Mouse (Mus musculus): ENCODE data around the gene Eps8. TPM values are rescaled to one million over a fixed set of nuclear protein-coding genes. Genes with fewer than 3 reads are reported as not detected.

Eps8 gene
- total and polyA plus RNA-seq, 2 experiments from 2014 or later, result 27.2 to 29.9 TPM

DNA sequence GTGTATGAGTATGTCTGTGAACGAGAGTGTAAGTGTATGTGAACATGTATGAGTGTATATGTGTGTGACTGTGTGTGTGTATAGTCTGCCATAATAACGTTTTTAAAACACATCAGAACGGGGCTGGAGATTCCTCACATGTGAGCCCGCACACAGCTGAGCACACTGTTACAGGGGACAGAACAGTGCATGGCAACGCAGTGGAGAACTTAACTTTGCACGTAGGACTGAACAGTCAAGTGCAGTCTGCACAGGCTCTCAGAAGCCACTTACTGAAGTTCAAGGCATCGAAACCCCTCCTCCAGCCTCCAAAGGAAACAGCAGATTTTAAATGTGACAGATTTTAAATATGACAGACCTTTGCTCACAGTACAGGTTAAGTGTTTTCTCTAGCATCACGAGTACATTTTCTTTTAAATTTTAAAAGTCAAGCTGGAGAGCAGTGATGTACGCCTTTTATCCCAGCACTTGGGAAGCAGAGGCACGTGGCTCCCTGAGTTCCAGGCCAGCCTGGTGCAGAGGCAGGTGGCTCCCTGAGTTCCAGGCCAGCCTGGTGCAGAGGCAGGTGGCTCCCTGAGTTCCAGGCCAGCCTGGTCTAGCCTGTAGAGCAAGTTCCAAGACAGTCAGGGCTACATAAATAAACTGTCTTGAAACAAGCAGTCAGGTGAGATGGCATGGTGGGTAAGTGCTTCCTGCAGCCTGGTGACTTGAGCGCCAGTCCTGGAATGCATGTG is 15.7 kb downstream of the Eps8 start:
- DNase-seq (ENCODE audit: low spot score) (no peak), ATAC-seq (ENCODE audit: low FRiP score) (no peak)
- no peaks in the 10 kb centered on the region for H3K4me1 ChIP-seq (ENCODE audit: insufficient read depth, low read length)
- H3K9me3 ChIP-seq (ENCODE audit: low read length), result no peaks in the 10 kb centered on the region
- TF ChIP-seq CTCF (IDR thresholded peaks at IDR 0.05), result no peak
- no peaks in the 10 kb centered on the region for H3K27me3 ChIP-seq (ENCODE audit: insufficient read depth, low read length)
- H3K36me3 ChIP-seq (ENCODE audit: insufficient read depth, low read length), result no peaks in the 10 kb centered on the region
- no peak overlapping the region for H3K4me2 ChIP-seq (ENCODE audit: low read depth, low read length, poor library complexity, severe bottlenecking)
- H3K27ac ChIP-seq (ENCODE audit: low read depth, low read length), result no peak overlapping the region
- 86% methylated on average over 11 of the region's 11 CpGs for WGBS
- H3K9ac ChIP-seq (replicated peaks; ENCODE audit: low read length, poor library complexity, severe bottlenecking), result no peak overlapping the region
- H3K4me3 ChIP-seq (ENCODE audit: low read depth, low read length), result no peak overlapping the region

GRCm38 (mm10) chr6:137637443-137637842 is 17.2 kb downstream of the Eps8 start:
- H3K4me2 ChIP-seq (ENCODE audit: low read depth, low read length, poor library complexity, severe bottlenecking), result no peak overlapping the region
- no peaks in the 10 kb centered on the region for H3K36me3 ChIP-seq (ENCODE audit: insufficient read depth, low read length)
- no peaks in the 10 kb centered on the region for H3K27me3 ChIP-seq (ENCODE audit: insufficient read depth, low read length)
- H3K4me1 ChIP-seq (ENCODE audit: insufficient read depth, low read length), result no peaks in the 10 kb centered on the region
- H3K4me3 ChIP-seq (ENCODE audit: low read depth, low read length), result no peak overlapping the region
- ATAC-seq (ENCODE audit: low FRiP score), result no peak
- no peak for DNase-seq (ENCODE audit: low spot score)
- no peaks in the 10 kb centered on the region for H3K9me3 ChIP-seq (ENCODE audit: low read length)
- no peak overlapping the region for H3K9ac ChIP-seq (replicated peaks; ENCODE audit: low read length, poor library complexity, severe bottlenecking)
- no peak overlapping the region for H3K27ac ChIP-seq (ENCODE audit: low read depth, low read length)
- WGBS, result 74% methylated on average over 7 of the region's 7 CpGs
- TF ChIP-seq CTCF (IDR thresholded peaks at IDR 0.05), result no peak

DNA sequence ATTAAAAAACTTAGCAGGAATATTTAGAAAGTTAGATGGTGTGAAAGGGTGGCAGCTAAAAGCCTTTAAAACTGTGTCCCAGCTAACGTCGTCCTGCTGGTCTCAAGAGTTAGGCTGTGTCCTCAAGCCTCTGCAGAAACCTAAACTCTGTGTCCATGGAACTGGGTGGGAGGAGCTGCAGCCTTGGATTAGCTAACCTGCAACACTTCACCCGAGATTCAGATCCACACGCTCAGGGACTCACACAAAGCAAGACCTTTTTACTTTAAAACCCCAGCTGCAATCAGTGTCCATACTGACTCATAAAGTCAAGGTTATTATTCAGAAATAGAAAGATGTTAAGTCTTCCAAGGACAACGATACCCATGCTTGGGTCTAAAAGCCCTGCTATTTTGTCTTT is 18.5 kb downstream of the Eps8 start:
- no peak overlapping the region for H3K4me2 ChIP-seq (ENCODE audit: low read depth, low read length, poor library complexity, severe bottlenecking)
- 73% methylated on average over 5 of the region's 5 CpGs for WGBS
- DNase-seq (ENCODE audit: low spot score) (no peak), ATAC-seq (ENCODE audit: low FRiP score) (no peak)
- no peak overlapping the region for H3K4me3 ChIP-seq (ENCODE audit: low read depth, low read length)
- no peaks in the 10 kb centered on the region for H3K9me3 ChIP-seq (ENCODE audit: low read length)
- no peak overlapping the region for H3K9ac ChIP-seq (replicated peaks; ENCODE audit: low read length, poor library complexity, severe bottlenecking)
- H3K36me3 ChIP-seq (ENCODE audit: insufficient read depth, low read length), result no peaks in the 10 kb centered on the region
- no peaks in the 10 kb centered on the region for H3K27me3 ChIP-seq (ENCODE audit: insufficient read depth, low read length)
- H3K4me1 ChIP-seq (ENCODE audit: insufficient read depth, low read length), result no peaks in the 10 kb centered on the region
- no peak overlapping the region for H3K27ac ChIP-seq (ENCODE audit: low read depth, low read length)
- TF ChIP-seq CTCF (IDR thresholded peaks at IDR 0.05), result no peak

DNA sequence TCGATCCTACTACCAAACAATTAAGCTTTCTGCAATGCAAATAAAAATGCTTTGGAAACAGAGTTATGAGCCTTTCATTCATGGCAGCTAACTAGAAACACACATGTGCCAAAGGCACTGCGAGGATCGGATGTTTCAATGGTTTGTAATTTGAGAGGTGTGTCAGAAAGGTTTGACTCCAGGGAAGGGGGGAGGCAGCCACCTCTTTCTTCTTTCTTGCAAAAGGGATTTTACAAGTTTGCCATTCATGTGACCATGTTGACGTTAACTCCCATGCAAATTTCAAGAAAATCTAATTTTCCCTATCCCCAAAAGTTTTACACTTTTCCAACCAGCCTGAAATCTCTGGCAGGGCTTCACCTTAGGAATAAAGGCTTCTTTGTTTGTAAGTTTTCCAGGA is 21.1 kb downstream of the Eps8 start:
- Histone ChIP-seq H3K27ac (ENCODE audit: low read depth, low read length) (no peak overlapping the region), H3K9ac (replicated peaks; ENCODE audit: low read length, poor library complexity, severe bottlenecking) (no peak overlapping the region), H3K9me3 (ENCODE audit: low read length) (no peaks in the 10 kb centered on the region), H3K4me1 (ENCODE audit: insufficient read depth, low read length) (0 out of 2 replicates have a peak, but pooled peaks cover 4% of the 10 kb centered on the region), H3K4me3 (ENCODE audit: low read depth, low read length) (no peak overlapping the region), H3K4me2 (ENCODE audit: low read depth, low read length, poor library complexity, severe bottlenecking) (no peak overlapping the region), H3K36me3 (ENCODE audit: insufficient read depth, low read length) (no peaks in the 10 kb centered on the region), H3K27me3 (ENCODE audit: insufficient read depth, low read length) (no peaks in the 10 kb centered on the region)
- no peak for ATAC-seq (ENCODE audit: low FRiP score)
- no peak for DNase-seq (ENCODE audit: low spot score)
- WGBS, result 45% methylated on average over 4 of the region's 4 CpGs
- TF ChIP-seq CTCF (IDR thresholded peaks at IDR 0.05), result no peak

DNA sequence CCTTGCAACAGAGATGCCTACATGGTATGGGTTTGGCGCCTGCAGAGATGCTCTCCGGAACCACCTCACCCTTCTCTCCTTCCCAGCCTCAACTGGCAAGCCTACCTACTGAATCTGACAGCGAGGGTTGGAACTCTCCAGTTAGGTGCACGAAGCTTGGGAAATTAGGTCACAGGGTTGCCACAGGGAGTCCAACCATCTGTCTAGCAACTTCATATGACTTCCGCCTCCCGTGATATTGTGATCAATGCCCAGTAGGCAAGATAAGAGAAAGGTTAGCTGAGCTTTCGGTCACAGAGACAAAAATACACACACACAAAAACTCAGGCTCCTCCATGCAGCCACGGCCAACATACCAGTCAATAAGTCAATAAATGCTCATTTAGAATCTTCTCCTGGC is 21.6 kb downstream of the Eps8 start:
- ATAC-seq (ENCODE audit: low FRiP score) (no peak), DNase-seq (ENCODE audit: low spot score) (no peak)
- Histone ChIP-seq H3K27me3 (ENCODE audit: insufficient read depth, low read length) (no peaks in the 10 kb centered on the region), H3K4me2 (ENCODE audit: low read depth, low read length, poor library complexity, severe bottlenecking) (no peak overlapping the region), H3K27ac (ENCODE audit: low read depth, low read length) (no peak overlapping the region), H3K4me3 (ENCODE audit: low read depth, low read length) (no peak overlapping the region), H3K9ac (replicated peaks; ENCODE audit: low read length, poor library complexity, severe bottlenecking) (no peak overlapping the region), H3K9me3 (ENCODE audit: low read length) (no peaks in the 10 kb centered on the region), H3K4me1 (ENCODE audit: insufficient read depth, low read length) (0 out of 2 replicates have a peak, but pooled peaks cover 4% of the 10 kb centered on the region), H3K36me3 (ENCODE audit: insufficient read depth, low read length) (no peaks in the 10 kb centered on the region)
- 89% methylated on average over 8 of the region's 8 CpGs for WGBS
- TF ChIP-seq CTCF (IDR thresholded peaks at IDR 0.05), result no peak

DNA sequence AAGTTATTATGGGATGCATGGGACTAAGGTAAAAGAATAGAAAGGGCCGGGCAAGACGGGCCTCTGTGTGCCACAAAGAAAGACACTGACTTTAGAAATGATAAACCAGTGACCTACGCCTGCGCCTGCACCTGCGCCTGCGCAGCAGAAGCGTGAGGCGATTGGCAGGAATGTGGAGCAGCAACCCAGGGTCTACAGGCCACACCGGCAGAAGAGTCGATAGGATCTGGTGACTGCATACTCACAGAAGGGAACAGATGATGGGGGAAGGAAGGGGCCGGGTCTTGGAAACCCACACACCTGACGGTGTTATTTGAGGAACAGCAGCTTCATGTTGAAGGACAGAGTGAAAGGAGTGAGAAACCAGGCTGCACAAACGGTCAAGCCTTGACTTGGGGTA is 24.3 kb downstream of the Eps8 start:
- TF ChIP-seq CTCF (IDR thresholded peaks at IDR 0.05), result no peak
- no peak for ATAC-seq (ENCODE audit: low FRiP score)
- no peak for DNase-seq (ENCODE audit: low spot score)
- Histone ChIP-seq H3K36me3 (ENCODE audit: insufficient read depth, low read length) (no peaks in the 10 kb centered on the region), H3K27me3 (ENCODE audit: insufficient read depth, low read length) (no peaks in the 10 kb centered on the region), H3K4me3 (ENCODE audit: low read depth, low read length) (no peak overlapping the region), H3K9me3 (ENCODE audit: low read length) (no peaks in the 10 kb centered on the region), H3K4me1 (ENCODE audit: insufficient read depth, low read length) (0 out of 2 replicates have a peak, but pooled peaks cover 4% of the 10 kb centered on the region), H3K4me2 (ENCODE audit: low read depth, low read length, poor library complexity, severe bottlenecking) (no peak overlapping the region), H3K9ac (replicated peaks; ENCODE audit: low read length, poor library complexity, severe bottlenecking) (no peak overlapping the region), H3K27ac (ENCODE audit: low read depth, low read length) (no peak overlapping the region)
- WGBS, result 87% methylated on average over 13 of the region's 13 CpGs
